Mouse (Mus musculus) cerebellum, adult 11-12 months (tissue): ENCODE results near the gene Noxa1.

Experiments used
- DNase-seq: peaks from one replicate; pipeline ENCODE4 v3.0.0; 2022

Noxa1 gene

GRCm38 (mm10) chr2:25094785-25095108 is 202 bp downstream of the Noxa1 start:
- DNase-seq: no peak

GRCm38 (mm10) chr2:25088636-25089035 is 6.3 kb downstream of the Noxa1 start:
- no peak for DNase-seq

- no peak for DNase-seq
These were observed 7.1 kb downstream of the Noxa1 start for GRCm38 (mm10) chr2:25087842-25088241.

- no peak for DNase-seq
These were observed 9.4 kb downstream of the Noxa1 start for GRCm38 (mm10) chr2:25085571-25085970.

GRCm38 (mm10) chr2:25083697-25084096 is 11.3 kb downstream of the Noxa1 start:
- DNase-seq: no peak

- DNase-seq: no peak
These were observed 14.9 kb downstream of the Noxa1 start, which contains the start of gene Entpd8 for GRCm38 (mm10) chr2:25080076-25080475. TSS of gene Entpd8 (plus strand) at chr2:25080304.

- DNase-seq: no peak
These were observed 16.0 kb downstream of the Noxa1 start for GRCm38 (mm10) chr2:25078967-25079366.

- DNase-seq: no peak
These were observed 19.4 kb downstream of the Noxa1 start for GRCm38 (mm10) chr2:25075506-25075905.

- DNase-seq: no peak
These were observed 22.6 kb downstream of the Noxa1 start for GRCm38 (mm10) chr2:25072398-25072797.

GRCm38 (mm10) chr2:25069537-25069936 is 25.4 kb downstream of the Noxa1 start:
- no peak for DNase-seq

- DNase-seq: no peak
These were observed 28.4 kb downstream of the Noxa1 start for GRCm38 (mm10) chr2:25066552-25066951.

GRCm38 (mm10) chr2:25065537-25065936 is 29.4 kb downstream of the Noxa1 start:
- DNase-seq: no peak

- DNase-seq: no peak
These were observed 30.7 kb downstream of the Noxa1 start for GRCm38 (mm10) chr2:25064285-25064684.

GRCm38 (mm10) chr2:25063523-25063922 is 31.4 kb downstream of the Noxa1 start:
- DNase-seq: no peak

GRCm38 (mm10) chr2:25058926-25059325 is 36.0 kb downstream of the Noxa1 start:
- no peak for DNase-seq

GRCm38 (mm10) chr2:25055409-25056155 is 39.4 kb downstream of the Noxa1 start:
- peak; percentile 28 for DNase-seq

- peak; percentile 69 for DNase-seq
These were observed 39.9 kb downstream of the Noxa1 start for GRCm38 (mm10) chr2:25055068-25055405.

- peak; percentile 81 for DNase-seq
These were observed 40.5 kb downstream of the Noxa1 start, which contains the start of gene Nsmf for GRCm38 (mm10) chr2:25054221-25055067. TSS of gene Nsmf (plus strand) at chr2:25054355.

- DNase-seq: peak; percentile 13
These were observed 41.8 kb downstream of the Noxa1 start for GRCm38 (mm10) chr2:25053101-25053500.

GRCm38 (mm10) chr2:25051450-25051849 is 43.5 kb downstream of the Noxa1 start:
- DNase-seq: no peak

GRCm38 (mm10) chr2:25050921-25051320 is 44.0 kb downstream of the Noxa1 start:
- DNase-seq: peak; percentile 89

GRCm38 (mm10) chr2:25040089-25040488 is 54.9 kb downstream of the Noxa1 start:
- no peak for DNase-seq
